Mouse (Mus musculus) embryonic facial prominence, embryonic 11.5 days (tissue): ENCODE data around the gene Fam118b. TPM values are rescaled to one million over a fixed set of nuclear protein-coding genes. Genes with fewer than 3 reads are reported as not detected.
A peak's percentile ranks its signal among the peaks of the same experiment; 100 is the strongest.

Source experiments
- ATAC-seq: fragments of 200-750 bp; cut with Nextera tagmentation; replicated peaks from 2 replicates; pipeline ENCODE4 v1.8.0; 2017; ENCODE audit warnings: low read depth; ENCODE audit not compliant: insufficient number of reproducible peaks, low FRiP score, low TSS enrichment
- DNase-seq: peaks from one replicate; pipeline ENCODE4 v3.0.0-alpha.2; 2015; ENCODE audit warnings: low spot score
- H3K27ac ChIP-seq: fragments of 300-500 bp; sonication (generic); replicated peaks from 2 replicates; pipeline ENCODE4 v1.5.1; 2014; ENCODE audit warnings: mild to moderate bottlenecking, low read depth, low read length, control low read depth
- H3K27me3 ChIP-seq: fragments of 300-500 bp; sonication (generic); 2 replicates; pipeline ENCODE4 v1.6.1; 2014; ENCODE audit warnings: mild to moderate bottlenecking, low read length, moderate library complexity, mixed read lengths; ENCODE audit not compliant: control insufficient read depth, insufficient read depth
- H3K36me3 ChIP-seq: fragments of 300-500 bp; sonication (generic); replicated peaks from 2 replicates; pipeline ENCODE4 v1.6.1; 2014; ENCODE audit warnings: low read depth, mild to moderate bottlenecking, low read length, moderate library complexity, mixed read lengths; ENCODE audit not compliant: control insufficient read depth, insufficient read depth
- H3K4me1 ChIP-seq: fragments of 300-500 bp; sonication (generic); 2 replicates; pipeline ENCODE4 v1.6.1; 2014; ENCODE audit warnings: low read length, mixed read lengths; ENCODE audit not compliant: control insufficient read depth, insufficient read depth
- H3K4me2 ChIP-seq: fragments of 300-500 bp; sonication (generic); 2 replicates; pipeline ENCODE4 v1.6.1; 2014; ENCODE audit warnings: low read depth, mild to moderate bottlenecking, control low read depth, low read length, moderate library complexity
- H3K4me3 ChIP-seq: fragments of 300-500 bp; sonication (generic); 2 replicates; pipeline ENCODE4 v1.5.1; 2014; ENCODE audit warnings: low read depth, low read length, control low read depth
- H3K9ac ChIP-seq: fragments of 300-500 bp; sonication (generic); replicated peaks from 2 replicates; pipeline ENCODE4 v1.6.1; 2014; ENCODE audit warnings: mild to moderate bottlenecking, control low read depth, low read length
- H3K9me3 ChIP-seq: fragments of 300-500 bp; sonication (generic); replicated peaks from 2 replicates; pipeline ENCODE4 v1.6.1; 2016; ENCODE audit warnings: mild to moderate bottlenecking, low read length, inconsistent platforms, mixed read lengths; ENCODE audit not compliant: control insufficient read depth
- WGBS: fragments of 180-500 bp; shearing (Covaris S2); extraction: QIAGEN DNeasy Blood & Tissue Kit; methylation state at CpG from one replicate; pipeline ENCODE4 v1.1.7; 2014; 5-methylcytosine and 5-hydroxymethylcytosine counted together
- polyA plus RNA-seq: library from polyadenylated mRNA; unstranded; fragments of >200 nt; fragmentation: Nextera tagmentation; extraction: Ambion mirVana; gene quantifications from 2 replicates; pipeline ENCODE4 v1.2.1, GENCODE M21; 2014

The Fam118b gene
- polyA plus RNA-seq, 1 experiment from 2014 or later: 75.0 TPM

- ATAC-seq (no peak), DNase-seq (no peak)
- no peak overlapping the region for H3K9ac ChIP-seq
- H3K4me2 ChIP-seq: no peak overlapping the region
- H3K27ac ChIP-seq: no peak overlapping the region
- no peaks in the 10 kb centered on the region for H3K27me3 ChIP-seq
- no peak overlapping the region for H3K4me3 ChIP-seq
- H3K36me3 ChIP-seq: no peaks in the 10 kb centered on the region; the same call in 1 of the 2 replicates
- no peaks in the 10 kb centered on the region for H3K9me3 ChIP-seq
- 91% methylated on average over 3 of the region's 3 CpGs for WGBS
- H3K4me1 ChIP-seq: no peaks in the 10 kb centered on the region
These were observed 38.9 kb downstream of the Fam118b start for GRCm38 (mm10) chr9:35228671-35229070.

GRCm38 (mm10) chr9:35223466-35223865 lies 44.1 kb downstream of the Fam118b start:
- Histone ChIP-seq H3K27me3 (no peaks in the 10 kb centered on the region), H3K4me2 (no peak overlapping the region), H3K4me3 (no peak overlapping the region), H3K27ac (no peak overlapping the region), H3K4me1 (no peaks in the 10 kb centered on the region), H3K36me3 (peaks cover 2% of the 10 kb centered on the region), H3K9me3 (no peaks in the 10 kb centered on the region), H3K9ac (no peak overlapping the region)
- WGBS: 96% methylated on average over 3 of the region's 3 CpGs
- ATAC-seq: no peak
- no peak for DNase-seq

- Histone ChIP-seq H3K27ac (no peak overlapping the region), H3K9me3 (no peaks in the 10 kb centered on the region), H3K9ac (no peak overlapping the region), H3K4me2 (no peak overlapping the region), H3K27me3 (no peaks in the 10 kb centered on the region), H3K36me3 (peaks cover 6% of the 10 kb centered on the region), H3K4me1 (no peaks in the 10 kb centered on the region), H3K4me3 (no peak overlapping the region)
- ATAC-seq: no peak
- no peak for DNase-seq
- 93% methylated on average over 1 of the region's 1 CpGs for WGBS
These were observed 49.6 kb downstream of the Fam118b start for GRCm38 (mm10) chr9:35217963-35218362.

GRCm38 (mm10) chr9:35211573-35212511 lies 55.8 kb downstream of the Fam118b start:
- Histone ChIP-seq H3K9ac (peak overlapping the region; percentile 82), H3K4me1 (no peaks in the 10 kb centered on the region; the same call in none of the 2 replicates), H3K36me3 (peaks cover 4% of the 10 kb centered on the region), H3K4me2 (peak overlapping the region; percentile 51), H3K9me3 (no peaks in the 10 kb centered on the region), H3K27ac (no peak overlapping the region), H3K4me3 (peak overlapping the region; percentile 89), H3K27me3 (no peaks in the 10 kb centered on the region)
- ATAC-seq: no peak
- WGBS: 36% methylated on average over 26 of the region's 26 CpGs
- no peak for DNase-seq

GRCm38 (mm10) chr9:35210542-35211474 lies 56.8 kb downstream of the Fam118b start, which contains the start of gene Foxred1:
Foxred1 (minus strand) TSS chr9:35211055.
- peak; percentile 100 for DNase-seq
- peak within 1 kb of the TSS; percentile 23; the same call in 1 of the 2 replicates for H3K27ac ChIP-seq
- peak; percentile 99 for ATAC-seq
- peak within 1 kb of the TSS; percentile 78 for H3K4me2 ChIP-seq
- peak within 1 kb of the TSS; percentile 89 for H3K4me3 ChIP-seq
- H3K9ac ChIP-seq: peak within 1 kb of the TSS; percentile 82
- H3K36me3 ChIP-seq: peaks cover 4% of the 10 kb centered on the region
- H3K27me3 ChIP-seq: no peaks in the 10 kb centered on the region
- no peaks in the 10 kb centered on the region for H3K9me3 ChIP-seq
- no peaks in the 10 kb centered on the region; the same call in none of the 2 replicates for H3K4me1 ChIP-seq
- under 1% methylated on average over 72 of the region's 72 CpGs for WGBS

- no peaks in the 10 kb centered on the region; the same call in none of the 2 replicates for H3K36me3 ChIP-seq
- no peak overlapping the region for H3K9ac ChIP-seq
- no peak overlapping the region for H3K4me3 ChIP-seq
- H3K27me3 ChIP-seq: no peaks in the 10 kb centered on the region
- H3K9me3 ChIP-seq: no peaks in the 10 kb centered on the region
- no peaks in the 10 kb centered on the region; the same call in 1 of the 2 replicates for H3K4me1 ChIP-seq
- ATAC-seq (no peak), DNase-seq (no peak)
- 83% methylated on average over 2 of the region's 2 CpGs for WGBS
- H3K27ac ChIP-seq: no peak overlapping the region
- H3K4me2 ChIP-seq: no peak overlapping the region
These were observed 63.2 kb downstream of the Fam118b start for GRCm38 (mm10) chr9:35204421-35204820.

GRCm38 (mm10) chr9:35203536-35203935 lies 64.1 kb downstream of the Fam118b start:
- Histone ChIP-seq H3K4me3 (no peak overlapping the region), H3K4me1 (no peaks in the 10 kb centered on the region), H3K27ac (no peak overlapping the region), H3K9me3 (no peaks in the 10 kb centered on the region), H3K27me3 (no peaks in the 10 kb centered on the region), H3K36me3 (no peaks in the 10 kb centered on the region; the same call in none of the 2 replicates), H3K4me2 (no peak overlapping the region), H3K9ac (no peak overlapping the region)
- 71% methylated on average over 3 of the region's 3 CpGs for WGBS
- DNase-seq (no peak), ATAC-seq (no peak)
